Mouse (Mus musculus) cerebellum, adult 8-10 months (tissue): ENCODE measurements around the gene Ppp1r9a.

Experiments used
- DNase-seq: peaks from one replicate; pipeline ENCODE4 v3.0.0; 2022

Gene Ppp1r9a

DNA sequence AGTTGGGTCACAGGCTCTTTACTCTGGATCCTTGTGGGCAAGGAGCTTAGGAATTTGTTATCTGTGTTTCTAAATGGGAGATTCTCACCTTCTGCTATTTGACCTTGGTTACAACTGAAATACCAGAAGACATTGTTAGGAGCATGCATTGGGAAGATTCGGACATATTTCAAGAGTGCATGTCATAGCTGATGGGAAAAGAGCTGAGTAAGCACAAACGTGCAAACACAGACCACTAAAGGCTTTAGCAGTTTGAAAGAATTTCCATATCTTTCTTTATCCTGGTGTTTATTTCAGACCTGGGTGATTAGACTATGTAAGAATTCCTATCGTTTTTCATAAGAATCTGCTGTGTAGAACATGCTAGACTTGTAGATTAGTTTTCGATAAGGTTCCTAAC lies 59.5 kb downstream of the Ppp1r9a start:
- DNase-seq = no peak

DNA sequence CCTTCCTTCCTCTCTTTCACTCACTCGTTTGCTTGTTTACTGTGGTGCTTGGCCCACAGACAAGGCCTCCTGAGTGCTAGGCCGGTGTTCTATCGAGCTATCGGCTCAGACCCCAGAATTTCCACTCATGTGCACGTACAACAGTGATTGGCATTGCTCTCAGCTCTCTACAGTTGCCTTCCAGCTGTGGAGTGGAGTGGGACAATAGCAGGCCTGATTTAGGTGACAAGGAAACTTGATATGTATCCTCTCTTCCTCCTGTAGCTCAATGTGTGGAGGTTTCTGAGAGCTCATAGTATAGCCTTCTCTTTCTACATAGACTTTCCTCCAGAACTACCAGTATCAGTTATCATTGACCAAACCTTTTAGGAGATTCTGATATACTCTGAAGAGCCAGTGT lies 60.3 kb downstream of the Ppp1r9a start:
- DNase-seq = no peak

DNA sequence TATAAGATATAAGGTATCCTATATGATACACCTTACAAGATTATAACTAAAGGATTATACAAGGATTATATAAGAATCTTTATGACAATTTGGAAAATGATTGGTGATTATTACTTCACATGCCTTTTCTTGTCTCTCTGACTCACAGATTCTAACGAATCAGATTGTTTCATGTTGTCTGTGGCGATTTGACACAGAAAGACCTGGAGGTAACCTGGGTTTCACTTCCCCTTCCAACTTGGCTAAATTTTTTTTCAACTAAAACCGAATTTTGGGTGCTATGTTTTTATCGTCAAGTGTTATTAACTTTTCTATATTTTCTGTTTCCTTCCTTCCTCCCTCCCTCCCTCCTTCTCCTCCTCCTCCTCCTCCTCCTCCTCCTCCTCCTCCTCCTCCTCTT lies 64.5 kb downstream of the Ppp1r9a start:
- no peak for DNase-seq

DNA sequence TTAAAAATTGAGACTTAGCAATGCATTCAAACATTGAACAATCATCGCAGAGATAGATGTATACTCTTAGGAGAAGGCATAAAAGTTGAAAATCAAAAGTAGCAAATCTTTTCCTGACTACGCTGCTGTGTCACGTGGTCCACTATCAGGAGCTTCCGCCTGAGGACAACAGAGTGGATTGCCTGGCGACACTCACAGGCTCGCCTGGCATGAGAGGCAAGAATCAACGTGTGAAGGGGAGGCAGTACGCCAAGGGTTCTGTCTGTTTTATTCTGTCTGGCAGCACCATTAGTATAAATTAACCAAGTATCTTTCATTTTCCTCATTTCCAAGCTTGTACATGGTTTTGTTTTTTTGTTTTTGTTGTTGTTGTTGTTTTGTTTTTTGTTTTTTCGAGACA lies 68.5 kb downstream of the Ppp1r9a start:
- DNase-seq = no peak

DNA sequence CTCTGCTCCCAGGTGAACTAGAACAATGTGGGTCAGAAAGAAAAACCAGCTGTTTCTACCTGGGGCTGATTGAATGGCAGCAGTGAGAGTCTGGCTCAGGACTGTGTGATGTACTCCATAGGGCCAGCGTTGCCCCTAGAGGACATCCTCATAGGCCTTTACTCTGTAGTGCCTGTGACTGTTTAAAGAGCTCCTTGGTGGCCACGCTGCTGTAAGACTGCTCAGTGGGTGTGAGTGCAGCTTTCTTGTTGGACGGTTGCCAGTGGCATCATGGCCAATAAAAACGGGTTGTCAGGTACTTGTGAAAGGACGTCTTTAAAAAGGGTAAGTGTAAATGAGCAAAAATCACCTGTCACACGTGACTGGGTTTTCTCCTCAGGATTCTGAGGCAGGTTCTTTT lies 70.1 kb downstream of the Ppp1r9a start:
- no peak for DNase-seq

DNA sequence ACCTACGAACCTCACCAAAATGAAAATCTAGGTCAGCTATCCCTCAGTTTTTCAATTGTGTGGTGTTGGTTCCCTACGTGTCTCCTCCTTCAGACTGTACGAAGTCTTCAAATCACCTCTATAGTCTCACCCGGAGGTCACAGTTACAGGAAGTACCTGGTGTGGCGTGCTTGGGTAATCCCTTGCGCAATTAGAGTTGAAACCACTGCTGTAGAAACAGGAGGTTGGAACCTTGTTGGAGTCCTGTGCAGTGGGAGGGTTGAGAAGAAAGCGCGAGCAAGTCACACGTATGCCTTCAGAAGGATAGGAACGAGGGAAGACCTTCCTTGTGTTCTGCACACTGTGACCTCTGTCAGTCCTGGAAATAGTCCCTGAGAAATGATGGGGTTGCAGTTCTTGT lies 70.6 kb downstream of the Ppp1r9a start:
- DNase-seq = no peak

DNA sequence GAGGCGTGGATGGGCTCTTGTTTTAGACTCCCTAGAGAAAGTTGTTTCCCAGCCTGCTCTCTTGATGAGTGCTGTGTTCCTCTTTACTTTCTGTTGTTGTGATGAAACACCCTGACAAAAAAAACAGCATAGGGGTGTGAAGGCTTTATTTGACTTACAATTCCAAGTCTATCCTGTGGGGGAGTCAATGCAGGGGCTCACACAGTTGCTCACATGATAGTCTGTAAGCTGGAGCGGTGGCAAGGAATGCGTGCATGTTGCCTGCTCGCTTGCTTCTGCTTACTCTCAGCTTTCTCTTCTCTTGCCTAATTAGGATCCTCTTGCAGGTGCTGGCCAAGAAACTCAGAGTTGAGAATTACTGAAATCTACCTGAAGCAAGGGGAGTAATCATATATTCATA lies 74.8 kb downstream of the Ppp1r9a start:
- no peak for DNase-seq

DNA sequence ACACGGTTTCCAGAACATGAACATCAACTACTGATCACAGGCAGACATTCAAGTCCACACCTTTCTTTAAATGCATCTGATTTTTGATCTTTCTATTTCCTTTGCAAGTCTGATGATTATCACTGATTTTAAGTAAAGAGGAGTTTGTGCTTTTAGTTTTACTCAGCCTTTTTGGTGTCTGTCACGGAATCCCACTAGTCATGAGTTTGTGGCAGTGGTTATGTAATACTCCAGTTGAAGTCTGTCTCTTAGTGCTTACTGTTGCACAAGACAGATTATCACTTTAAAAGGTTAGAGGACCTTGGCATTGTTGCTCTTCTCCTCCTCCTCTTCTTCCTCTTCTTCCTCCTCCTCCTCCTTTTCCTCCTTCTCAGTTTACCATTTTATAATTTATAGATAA lies 75.5 kb downstream of the Ppp1r9a start:
- DNase-seq = no peak

DNA sequence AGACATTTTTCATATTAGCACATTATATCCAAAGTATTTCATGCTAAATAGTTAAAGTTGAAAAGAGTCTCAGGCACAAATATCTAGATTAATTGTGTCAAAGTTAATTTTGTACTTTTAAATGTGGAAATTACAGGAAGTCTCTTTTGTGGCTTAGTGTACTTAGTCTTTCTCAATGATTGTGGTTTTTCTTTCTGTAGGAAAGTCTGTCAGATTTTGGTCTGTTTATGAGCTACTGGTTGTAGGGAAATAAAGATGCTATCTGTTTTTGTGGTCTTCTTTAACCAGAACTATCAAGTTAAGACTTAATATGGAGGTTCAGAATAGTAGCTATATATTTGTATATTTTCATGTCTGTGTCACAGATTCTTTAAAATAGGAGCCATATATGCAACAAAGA lies 76.2 kb downstream of the Ppp1r9a start:
- no peak for DNase-seq

DNA sequence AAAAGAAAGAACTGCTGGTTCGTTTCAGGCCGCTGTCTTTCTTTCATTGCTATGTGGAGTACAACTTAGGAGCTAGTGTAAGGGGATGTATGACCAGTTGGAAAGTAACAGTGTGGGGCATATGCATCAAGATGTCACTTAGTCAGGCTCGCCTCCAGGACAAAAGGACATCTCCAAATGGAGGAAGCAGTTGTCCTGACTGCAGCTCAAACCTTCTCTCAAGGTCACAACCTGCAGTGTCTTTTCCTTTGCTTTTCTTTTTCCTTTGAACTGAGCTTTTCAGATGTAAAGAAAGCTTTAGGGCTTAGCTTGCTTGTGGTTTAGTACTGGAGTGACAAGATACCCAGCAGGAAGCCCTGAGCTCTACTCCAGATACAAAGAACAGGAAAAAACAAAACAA lies 77.4 kb downstream of the Ppp1r9a start:
- no peak for DNase-seq

DNA sequence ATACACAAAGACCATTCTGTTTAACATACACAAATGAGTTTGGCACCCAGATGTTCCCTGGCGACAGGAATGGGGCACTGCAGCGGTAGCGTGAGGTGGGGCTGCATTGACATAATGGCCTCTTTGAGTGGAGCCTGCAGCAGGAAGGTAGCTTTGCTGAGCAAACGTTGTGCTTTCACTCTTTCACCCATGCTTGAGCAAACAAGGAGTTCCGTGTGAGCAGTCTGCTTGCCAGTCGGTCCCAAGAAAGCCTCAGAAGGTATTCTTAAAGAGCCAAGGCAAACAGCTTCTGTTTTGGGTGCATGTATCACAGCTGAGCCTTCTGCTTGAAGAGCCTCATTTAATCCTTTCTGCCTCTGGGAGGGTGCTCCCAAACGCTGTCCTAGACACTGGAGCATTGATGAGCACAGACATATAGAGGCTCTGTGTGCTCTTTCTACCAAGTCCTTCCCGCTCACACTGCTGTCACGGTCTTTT lies 80.0 kb downstream of the Ppp1r9a start:
- DNase-seq = no peak

DNA sequence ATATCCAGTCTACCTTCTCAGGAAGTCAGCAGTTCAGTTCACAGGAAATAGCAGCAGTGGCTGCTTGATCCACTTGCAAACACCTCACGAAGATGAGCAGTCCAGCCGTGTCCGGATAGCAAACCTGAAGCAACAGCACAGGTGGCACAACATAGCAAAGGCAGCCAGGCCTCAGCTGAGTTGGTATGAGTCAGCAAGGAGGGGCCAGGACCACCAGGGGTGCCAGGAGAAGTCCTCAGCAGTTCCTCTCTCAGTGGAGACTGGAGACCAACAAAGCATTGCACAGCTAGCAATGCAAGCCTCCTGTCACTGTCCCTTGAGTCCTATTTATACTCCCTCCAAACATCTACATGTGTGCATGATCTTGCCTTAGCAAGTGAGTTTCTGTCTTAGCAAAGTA lies 83.0 kb downstream of the Ppp1r9a start:
- DNase-seq = no peak

DNA sequence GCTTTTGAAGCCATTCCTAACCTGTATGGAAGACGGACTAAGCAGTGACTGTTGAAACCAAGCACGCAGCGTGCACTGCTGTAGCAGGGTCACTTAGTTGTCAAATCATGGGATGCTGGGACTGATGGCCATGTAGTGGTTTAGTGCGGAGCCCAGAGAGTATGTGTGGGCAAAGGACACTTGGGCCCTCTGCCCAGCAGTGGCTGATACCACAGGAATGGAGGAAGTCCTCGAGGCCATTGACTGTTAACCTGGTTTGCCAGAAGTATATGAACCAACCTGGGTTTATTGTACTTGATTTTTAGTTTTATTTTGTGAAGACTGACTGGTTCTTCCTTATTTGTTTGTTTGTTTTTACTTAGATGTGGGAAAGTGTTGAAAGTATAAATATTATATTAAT lies 84.4 kb downstream of the Ppp1r9a start:
- DNase-seq = no peak

DNA sequence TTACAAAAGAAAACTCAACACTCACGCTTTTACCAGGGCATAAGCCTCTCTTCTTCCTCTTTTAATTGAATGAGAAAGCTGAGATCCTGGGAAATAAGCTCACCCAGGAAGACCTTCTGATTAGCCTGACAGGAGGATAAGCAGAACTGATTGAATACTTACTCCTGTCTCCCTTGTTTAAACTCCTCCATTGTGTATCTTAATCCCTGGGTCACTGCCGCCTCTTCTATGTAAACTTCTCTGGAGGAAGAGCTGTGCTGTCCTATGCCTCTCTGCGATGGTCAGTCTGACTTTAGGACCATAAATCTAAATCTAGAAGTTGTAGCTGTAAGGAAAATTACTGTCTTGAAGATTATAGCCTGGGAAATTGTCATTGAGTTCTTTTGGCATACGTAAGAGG lies 86.0 kb downstream of the Ppp1r9a start:
- DNase-seq = no peak

DNA sequence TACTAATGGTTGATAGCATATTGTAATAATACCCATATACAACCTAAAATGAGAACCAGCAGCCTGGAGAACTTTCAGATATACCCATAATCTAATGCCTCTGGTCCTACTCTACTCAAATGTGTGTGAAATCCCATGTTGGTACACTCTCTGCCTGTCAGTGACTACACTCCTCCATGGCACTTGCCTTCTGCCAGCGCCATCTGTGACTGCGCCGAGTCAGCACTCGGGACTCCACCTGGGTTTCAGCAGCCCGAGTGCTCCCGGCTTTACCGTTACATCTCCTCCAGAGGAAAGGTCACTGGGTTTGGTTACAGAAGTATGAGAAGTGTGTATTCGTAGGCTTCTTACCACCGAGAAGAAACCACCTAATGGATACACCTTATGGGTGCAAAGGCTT lies 89.6 kb downstream of the Ppp1r9a start:
- no peak for DNase-seq

DNA sequence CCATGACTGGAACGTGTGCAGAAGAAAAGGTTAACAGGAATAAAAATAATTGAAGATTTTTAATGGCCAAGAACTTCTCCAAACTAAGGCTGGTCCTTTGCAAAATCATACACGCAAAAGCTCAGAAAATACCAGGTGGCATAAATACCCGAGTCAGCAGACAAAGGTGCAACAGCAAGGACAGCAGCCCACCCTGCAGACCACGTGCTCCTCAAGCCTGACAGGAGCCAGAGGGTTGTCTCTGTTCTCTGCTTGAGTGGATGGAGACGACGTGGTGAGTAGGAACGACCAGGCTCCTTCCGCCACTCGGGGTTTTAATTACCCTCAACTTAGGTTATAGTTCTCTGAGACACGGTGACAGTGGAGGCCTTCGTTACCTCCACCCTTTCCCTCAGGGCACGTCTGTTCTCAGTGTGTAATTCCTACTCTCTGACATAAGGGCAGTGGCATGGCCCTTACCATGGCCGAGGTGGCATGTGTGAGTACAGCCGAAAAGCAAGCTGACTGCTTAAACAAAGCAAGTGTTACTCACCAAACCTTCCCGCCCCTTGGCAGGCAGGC lies 91.0 kb downstream of the Ppp1r9a start:
- no peak for DNase-seq

DNA sequence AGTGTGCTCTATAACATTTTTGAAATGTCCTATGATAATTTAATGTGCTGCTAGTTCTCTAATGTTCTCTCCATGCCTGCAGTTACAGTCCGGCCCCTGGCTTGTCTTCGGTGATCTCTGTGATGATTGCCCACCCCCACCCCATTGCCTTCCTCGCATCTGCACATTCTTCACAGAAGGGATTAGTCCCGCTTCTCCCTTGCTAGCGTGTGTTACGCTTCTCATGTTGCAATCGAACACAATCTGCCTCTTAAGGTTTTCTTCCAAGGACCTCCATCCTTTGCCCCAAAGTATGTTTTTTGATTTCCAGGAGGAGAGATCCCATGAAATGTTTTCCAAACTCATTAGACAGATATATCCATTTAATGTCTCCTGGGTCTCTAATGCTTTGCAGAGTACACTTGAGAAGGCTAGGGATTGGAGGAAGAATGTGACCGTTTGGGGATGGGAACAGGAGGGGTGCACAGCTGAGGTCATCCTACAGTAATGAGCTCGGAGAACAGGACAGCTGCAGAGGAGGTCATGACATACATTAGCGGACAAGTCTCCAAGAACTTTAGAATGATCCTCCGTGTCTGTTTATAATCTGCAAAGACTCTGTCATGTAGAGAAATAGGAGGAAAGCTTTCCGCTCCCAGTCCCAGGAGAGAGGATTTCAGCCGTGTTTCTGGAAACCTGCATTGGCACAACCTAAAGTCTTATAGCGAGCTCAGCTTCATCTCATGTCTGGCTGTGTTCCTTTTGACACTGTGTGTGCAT lies 91.6 kb downstream of the Ppp1r9a start:
- no peak for DNase-seq

DNA sequence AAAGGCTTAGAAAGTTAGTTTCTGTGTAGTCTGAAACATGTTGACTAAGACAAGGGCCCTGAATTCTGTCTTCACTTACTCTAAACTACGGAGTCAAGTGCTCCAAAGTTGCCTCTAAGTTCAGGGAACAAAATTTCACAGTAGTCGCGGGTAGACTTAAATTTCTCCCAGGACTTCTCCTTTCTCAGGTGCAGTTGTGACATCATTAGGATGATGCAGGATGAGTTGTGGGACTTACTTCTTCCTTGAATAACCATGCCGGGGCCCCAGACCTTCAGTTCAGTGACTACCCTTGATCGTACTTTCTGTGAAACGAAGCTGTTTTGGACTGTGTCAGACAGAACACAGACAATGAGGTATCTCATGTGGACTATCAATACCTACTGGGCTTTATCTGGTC lies 94.9 kb downstream of the Ppp1r9a start:
- DNase-seq = no peak

DNA sequence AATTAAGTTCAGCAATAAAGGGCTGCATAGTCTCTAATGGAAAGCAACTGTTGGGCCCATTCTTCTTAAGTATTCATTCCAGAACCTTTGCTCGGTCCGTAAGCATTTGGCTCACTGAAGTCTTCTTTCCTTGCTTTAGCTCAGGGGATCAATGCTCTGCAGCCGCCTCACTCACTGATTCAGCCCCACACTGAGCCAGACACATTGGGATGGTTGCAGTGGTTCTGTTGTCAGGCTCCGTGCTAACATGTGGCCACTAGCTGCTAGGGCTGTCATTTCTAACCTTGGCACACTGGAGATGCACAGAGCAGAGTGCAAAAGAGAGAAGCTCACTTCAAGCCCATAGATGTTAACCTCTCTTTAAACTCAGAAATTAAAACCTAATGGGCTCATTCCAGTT lies 96.2 kb downstream of the Ppp1r9a start:
- DNase-seq = no peak

DNA sequence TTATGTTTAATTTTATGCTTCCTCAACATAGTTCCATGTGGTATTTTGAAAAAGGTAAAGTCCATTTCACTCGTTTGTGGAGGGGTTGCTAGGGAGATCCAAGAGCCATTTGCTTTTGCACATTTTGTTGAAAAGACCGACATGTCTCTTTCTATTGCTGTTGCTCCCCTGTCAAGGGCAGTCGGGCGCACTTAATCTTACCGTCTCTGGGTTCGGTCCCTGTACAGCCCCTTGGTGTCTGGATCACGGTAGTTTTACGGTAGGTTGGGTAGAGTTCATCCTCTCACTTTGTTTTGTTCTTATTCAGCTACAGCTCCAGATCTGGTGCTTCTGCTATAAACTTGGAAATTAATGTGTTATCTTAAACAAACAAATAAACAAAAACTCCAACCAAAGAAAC lies 98.1 kb downstream of the Ppp1r9a start:
- DNase-seq = no peak

DNA sequence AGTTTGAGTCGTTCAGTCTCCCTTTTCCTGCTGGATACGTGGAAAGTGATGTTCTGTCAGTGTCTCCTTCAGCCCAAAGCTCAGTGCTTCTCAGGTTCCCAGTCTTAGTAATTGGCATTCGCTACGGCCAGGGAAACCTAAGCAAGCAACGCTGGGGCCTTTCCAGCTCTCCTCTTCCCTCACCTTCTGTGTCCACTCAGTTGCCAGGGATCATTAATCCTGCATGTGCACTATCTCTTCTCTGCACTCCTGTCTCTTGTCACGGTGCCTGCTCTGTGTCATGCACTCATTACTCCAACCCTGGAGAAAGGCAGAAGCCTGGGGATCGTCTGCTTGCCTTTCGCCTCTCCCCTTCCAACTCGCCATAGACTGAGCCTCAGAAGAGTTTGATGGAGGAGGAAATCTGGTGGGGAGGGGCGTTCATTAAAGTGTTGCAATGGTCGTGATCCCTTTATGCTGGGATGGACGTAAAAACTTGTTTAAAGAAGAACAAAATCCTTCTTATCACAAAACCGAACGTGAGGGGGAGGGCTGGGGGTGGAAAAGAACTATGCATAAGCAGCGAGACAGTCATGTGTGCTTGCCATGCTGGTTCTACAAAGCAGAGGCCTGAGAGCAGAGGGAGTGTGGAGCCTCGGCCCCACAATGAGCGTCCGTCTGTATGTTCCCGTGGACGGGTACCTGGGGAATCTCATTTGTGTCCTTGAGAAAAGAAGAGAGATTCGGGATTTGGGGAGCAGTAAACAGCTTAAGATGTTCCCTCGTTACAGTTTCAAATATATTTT lies 103.0 kb downstream of the Ppp1r9a start:
- peak; percentile 74 for DNase-seq

DNA sequence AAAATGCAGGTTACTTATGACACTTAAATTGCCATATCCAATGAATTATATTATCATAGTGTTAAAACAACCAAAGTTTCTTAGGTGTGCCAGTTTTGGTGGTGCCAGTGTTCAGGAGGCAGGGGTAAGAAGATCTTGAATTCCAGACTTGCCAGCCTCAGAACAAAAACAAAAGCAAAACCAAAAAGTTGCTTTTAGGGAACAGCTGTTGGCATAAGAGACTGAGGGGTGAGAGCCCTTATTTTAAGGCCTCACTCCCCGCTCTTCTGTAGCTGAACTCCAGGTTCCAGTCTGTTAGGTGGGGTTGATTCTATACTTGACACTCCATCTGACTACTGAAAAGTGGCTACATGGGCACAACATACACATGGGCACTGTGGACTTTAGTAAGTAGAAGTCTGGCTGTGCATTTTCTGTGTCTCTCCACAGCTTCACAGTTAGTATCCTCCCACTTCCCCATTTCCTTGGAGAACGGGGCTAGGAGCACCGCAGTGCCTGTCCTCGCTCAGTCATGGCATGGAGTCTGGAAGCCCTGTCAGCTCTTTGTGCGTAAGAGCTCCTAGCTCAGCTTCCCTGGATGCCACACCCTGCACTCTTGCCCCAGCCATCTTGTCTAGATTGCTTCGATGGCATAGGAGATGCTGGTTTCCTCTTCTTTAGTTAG lies 103.7 kb downstream of the Ppp1r9a start:
- no peak for DNase-seq

DNA sequence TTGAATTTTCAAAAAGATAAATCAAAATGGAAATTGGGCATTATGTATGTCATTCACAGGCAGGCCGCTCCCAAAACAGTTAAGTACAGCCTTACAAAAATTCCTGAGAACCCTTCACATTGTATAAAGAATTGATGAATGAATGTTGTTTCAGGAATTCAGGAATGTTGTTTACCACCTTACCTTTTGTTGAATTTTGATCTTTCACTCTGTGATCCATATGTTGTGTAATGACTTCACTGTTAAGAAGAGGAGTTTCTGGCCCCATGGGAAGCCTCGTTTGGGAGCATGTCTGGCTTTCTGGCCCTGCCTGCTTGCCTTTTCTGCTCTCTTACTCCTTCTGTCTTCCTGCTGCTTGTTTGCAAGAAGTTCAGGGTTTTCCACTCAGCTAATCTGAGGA lies 105.4 kb downstream of the Ppp1r9a start:
- DNase-seq = no peak

DNA sequence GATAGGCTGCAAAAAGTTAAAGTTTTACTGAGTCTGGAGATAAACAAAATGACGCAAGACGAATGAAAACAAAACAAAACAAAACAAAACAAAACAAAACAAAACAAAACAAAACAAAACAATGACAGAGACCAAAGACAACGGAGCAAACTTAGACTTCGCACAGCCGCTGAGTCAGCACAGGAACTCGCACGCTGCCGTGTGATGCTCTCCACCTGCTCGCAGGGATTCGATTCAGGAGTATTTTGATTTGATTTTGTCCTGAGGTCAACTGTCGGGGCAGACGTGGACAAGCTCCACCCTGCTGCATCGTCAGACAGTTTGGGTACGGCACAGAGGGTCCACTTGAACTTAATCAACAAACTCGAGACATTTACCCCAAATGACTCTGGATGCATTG lies 105.9 kb downstream of the Ppp1r9a start:
- DNase-seq = no peak
